Mouse (Mus musculus) cerebellum, adult (tissue): ENCODE data around the gene Trim30a.
"Not testable (repeated sequence)": the region's sequence is repeated elsewhere in the genome, so short reads cannot be mapped to it uniquely, and the experiment has no call there.

Experiments used
- ATAC-seq: cut with Nextera tagmentation; 2 replicates; pipeline ENCODE4 v1.9.2; 2017; ENCODE audit warnings: mild to moderate bottlenecking, moderate library complexity, mixed read lengths; ENCODE audit not compliant: insufficient number of reproducible peaks, low FRiP score, low TSS enrichment

The Trim30a gene

DNA sequence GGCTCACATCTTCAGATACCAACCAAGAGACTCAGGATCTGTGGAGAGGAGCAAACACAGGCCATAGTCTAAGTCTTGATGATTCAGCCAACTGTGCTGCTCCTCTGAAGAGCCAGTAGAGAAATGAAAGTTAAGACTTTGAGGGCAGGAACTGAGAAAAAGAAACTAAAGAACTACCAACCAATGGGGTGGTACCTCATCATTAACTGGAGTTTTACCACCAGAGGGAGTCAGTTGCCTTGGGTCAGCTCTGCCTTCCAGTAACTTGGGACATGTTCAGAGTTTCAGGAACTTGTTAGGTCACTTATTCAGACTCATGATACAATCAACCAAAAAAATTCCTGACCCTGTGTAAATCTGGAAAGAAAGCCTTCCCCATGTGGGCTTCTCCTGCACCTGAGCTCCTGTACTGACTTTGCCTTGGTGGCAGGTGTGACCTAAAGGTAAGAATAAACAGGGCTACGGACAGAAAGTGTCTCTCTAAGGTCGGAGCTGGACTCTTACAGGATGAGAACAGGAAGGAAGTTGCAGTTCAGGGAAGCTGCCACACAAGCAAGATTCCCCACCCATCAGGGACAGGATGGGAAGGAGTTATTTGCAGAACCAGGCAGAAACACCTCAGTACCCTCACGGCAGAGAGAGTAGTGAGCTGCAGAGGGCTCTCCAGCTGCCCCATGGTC, at the start of gene Trim30a:
Gene Trim30a, minus strand, starts transcription at position 129 of the 680 bp plus-strand sequence.
- no peak for ATAC-seq

- ATAC-seq, result not testable (repeated sequence)
Observed at GRCm38 (mm10) chr7:104507421-104508065, 42.5 kb upstream of the Trim30a start, which contains the start of gene Trim30d. Gene Trim30d, minus strand, starts transcription at chr7:104507849.

- no peak for ATAC-seq
Observed at GRCm38 (mm10) chr7:104501589-104502371, 36.8 kb upstream of the Trim30a start.

- ATAC-seq, result not testable (repeated sequence)
Observed at GRCm38 (mm10) chr7:104501186-104501585, 36.2 kb upstream of the Trim30a start.

DNA sequence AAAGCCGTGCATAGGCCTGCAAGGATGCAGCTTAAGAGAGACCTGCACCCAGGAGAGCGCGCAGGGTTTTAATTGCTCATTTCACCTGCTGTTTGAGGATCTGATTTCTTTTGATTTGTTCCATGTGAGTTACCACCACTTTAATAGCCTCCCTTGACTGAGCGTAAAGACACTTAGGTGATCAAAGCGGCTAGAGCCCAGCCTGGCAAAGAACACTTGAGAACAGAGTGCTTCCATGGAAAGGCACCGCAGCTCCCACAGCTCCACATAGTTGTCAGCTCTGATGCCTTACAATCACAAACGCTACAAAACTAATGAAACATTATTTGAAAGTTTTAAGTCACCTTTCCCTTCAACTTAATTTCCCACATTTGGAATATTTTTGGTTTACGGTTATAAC, 34.5 kb upstream of the Trim30a start:
- ATAC-seq, result not testable (repeated sequence)

- ATAC-seq, result no peak
Observed at GRCm38 (mm10) chr7:104445961-104446645, 18.9 kb downstream of the Trim30a start.

GRCm38 (mm10) chr7:104404460-104404950, 60.5 kb downstream of the Trim30a start:
- no peak for ATAC-seq

GRCm38 (mm10) chr7:104401140-104401539, 63.9 kb downstream of the Trim30a start:
- no peak for ATAC-seq

GRCm38 (mm10) chr7:104400698-104401097, 64.3 kb downstream of the Trim30a start, which contains the start of gene Trim30c:
Gene Trim30c, minus strand, starts transcription at chr7:104400837.
- ATAC-seq, result no peak

DNA sequence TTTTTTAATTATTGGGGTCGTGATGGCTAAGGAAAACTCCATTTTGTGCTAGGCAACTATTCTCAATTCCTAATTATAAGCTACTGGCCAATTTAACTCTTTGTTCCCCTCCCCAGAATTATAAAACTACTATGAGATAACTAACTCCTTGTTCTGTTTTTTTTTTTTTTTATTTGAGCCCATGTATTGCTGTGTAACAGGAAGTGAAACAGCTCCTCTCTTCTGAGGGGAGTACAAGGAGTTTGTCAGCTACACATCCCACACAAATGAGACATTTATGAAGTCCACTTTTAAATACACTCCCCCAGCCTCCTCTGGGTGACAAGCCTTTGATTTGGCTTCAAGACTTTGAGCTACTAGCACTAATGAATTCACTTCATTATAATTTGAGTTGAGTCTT, 66.5 kb downstream of the Trim30a start:
- no peak for ATAC-seq

- ATAC-seq, result no peak
Observed at GRCm38 (mm10) chr7:104369736-104370414, 95.1 kb downstream of the Trim30a start, which contains the start of gene Trim30b. Gene Trim30b, minus strand, starts transcription at chr7:104369884.

GRCm38 (mm10) chr7:104366339-104366738, 98.7 kb downstream of the Trim30a start:
- ATAC-seq, result no peak
